Mouse (Mus musculus) embryonic fibroblast, embryonic 13.5 days (primary cell): ENCODE measurements at regions not wholly inside any gene's neighbourhood (a gene's known extent, or its start where the extent isn't known, plus 50 kb on each side); places are given as distances from the start of the nearest gene placed in this dataset.

Experiments used
- H3K27ac ChIP-seq: 2 replicates; pipeline ENCODE4 v1.5.1; 2012; ENCODE audit warnings: low read length, control low read depth, inconsistent platforms; ENCODE audit not compliant: insufficient read depth
- H3K4me1 ChIP-seq: 2 replicates; pipeline ENCODE4 v1.6.1; 2011; ENCODE audit warnings: low read length; ENCODE audit not compliant: control insufficient read depth, insufficient read depth
- H3K4me3 ChIP-seq: 2 replicates; pipeline ENCODE4 v1.5.1; 2011; ENCODE audit warnings: mild to moderate bottlenecking, control low read depth, low read length; ENCODE audit not compliant: insufficient read depth
- CTCF ChIP-seq: IDR thresholded peaks from 2 replicates; pipeline ENCODE4 v1.5.1; 2011; ENCODE audit warnings: mild to moderate bottlenecking, control low read depth, low read length, moderate library complexity, borderline replicate concordance; ENCODE audit not compliant: insufficient read depth
- POLR2A ChIP-seq: IDR thresholded peaks from 2 replicates; pipeline ENCODE4 v1.6.1; 2011; ENCODE audit warnings: low read depth, mild to moderate bottlenecking, control low read depth, low read length, moderate library complexity

DNA sequence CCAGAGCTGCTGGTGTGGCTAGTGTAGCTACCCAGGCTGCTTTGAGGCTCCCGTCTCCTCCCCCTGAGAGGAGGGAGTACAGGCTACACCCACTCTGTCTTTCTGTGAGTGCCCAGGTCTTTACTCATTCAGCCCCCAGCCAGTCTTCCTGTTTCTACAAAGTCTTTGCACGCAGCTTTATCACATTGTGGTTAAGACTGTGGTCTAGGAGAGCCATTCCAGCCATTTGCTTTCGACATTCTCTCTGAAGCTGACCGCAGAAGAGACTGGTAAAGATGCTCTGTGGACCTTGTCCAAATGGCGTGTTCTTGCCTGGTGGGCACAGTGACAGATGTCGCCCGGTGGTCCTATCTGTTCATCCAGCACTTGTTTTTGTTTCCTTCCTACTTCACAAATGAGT, 62.0 kb downstream of the Tpra1 start:
- Histone ChIP-seq H3K4me1 (peaks cover 32% of the 10 kb centered on the region), H3K27ac (peak overlapping the region; percentile 96), H3K4me3 (no peak overlapping the region)
- TF ChIP-seq CTCF (no peak), POLR2A (peak; percentile 20; the same call in 1 of the 2 replicates)

DNA sequence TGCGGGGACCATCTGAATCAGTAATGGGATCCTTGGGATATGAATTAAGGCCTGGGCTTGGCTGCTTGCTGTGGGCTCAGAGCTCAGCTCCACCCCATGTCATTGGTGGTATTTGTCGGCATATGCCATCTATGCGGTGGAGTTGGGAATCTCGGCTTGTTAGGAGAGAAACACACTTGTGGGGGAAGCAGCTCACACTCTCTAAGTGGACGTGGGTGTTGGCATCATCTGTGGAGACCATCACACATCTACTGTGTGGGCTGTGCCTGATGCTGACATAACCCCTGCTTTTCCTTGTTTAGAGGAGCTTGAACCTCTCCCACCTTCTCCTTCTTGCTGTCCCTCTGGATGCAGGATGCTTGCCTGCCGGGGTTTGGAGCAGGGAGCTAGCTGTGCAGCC, 62.9 kb downstream of the Tpra1 start:
- Histone ChIP-seq H3K4me3 (no peak overlapping the region), H3K4me1 (peaks cover 24% of the 10 kb centered on the region), H3K27ac (peak overlapping the region; percentile 59; the same call in 1 of the 2 replicates)
- TF ChIP-seq POLR2A (no peak), CTCF (no peak)

DNA sequence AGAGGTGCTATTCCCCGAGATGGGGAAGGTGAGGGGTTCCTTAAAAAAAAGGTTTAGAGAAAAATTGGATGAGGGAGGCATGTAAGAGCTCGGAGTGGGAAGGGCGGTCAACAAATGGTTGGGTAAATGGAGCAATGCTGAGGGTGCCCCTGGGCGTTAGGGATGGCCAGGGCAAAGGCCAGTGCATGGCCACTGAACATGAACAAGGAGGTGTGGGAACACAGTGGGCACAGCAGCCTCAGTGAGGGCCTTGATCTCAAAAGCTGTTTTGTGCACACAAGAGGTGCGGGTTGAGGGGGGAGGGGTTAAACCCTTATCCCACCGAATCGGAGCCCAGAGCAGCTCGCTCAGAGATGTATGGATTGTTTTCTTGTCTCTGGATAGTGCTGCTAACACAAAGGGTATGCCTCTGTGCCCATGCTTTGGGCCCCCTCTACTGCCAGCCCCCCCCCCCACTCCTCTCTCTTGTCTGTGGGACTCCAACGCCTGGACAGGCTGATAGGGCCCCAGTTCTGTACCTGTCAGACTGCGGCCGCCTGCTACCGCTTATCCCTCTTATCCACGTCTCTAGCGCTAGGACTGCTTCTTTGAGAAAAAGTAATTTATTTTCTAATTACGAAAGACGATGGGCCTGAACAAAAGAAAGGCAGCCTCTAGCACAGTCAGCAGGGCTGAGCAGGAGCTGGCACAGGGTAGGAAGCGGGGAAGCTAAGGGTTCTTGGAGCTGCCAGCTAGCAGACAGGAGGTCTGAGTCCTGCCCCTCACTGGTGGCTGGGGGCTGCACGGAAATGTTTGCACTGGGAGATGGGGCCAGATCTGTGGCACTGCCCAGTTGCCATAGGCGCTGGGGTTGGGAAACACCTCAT, 63.5 kb downstream of the Tpra1 start:
- H3K4me1 ChIP-seq: peaks cover 18% of the 10 kb centered on the region
- TF ChIP-seq CTCF (no peak), POLR2A (no peak)
- no peak overlapping the region for H3K4me3 ChIP-seq
- peak overlapping the region; percentile 59; the same call in 1 of the 2 replicates for H3K27ac ChIP-seq

DNA sequence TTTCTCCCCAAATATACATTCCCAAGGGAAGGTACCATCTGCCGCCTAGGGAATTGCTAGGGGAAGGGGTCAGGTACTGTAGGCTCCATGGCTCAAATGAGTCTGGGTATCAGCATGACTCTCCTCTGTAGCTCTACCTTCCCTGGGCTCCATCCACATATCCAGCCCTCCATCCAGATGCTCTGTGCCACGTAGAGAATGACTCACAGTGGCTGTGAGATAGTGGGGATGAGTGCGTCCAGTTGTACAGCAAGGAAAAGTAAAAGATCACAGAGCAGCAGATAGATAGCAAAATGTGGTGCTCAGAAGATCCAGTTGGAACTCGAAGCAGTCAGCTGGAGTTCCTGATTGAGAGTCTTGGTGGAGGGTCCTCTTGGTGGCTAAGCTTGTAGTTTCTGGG, 64.5 kb downstream of the Tpra1 start:
- no peak overlapping the region for H3K27ac ChIP-seq
- H3K4me3 ChIP-seq: no peak overlapping the region
- TF ChIP-seq POLR2A (no peak), CTCF (no peak)

DNA sequence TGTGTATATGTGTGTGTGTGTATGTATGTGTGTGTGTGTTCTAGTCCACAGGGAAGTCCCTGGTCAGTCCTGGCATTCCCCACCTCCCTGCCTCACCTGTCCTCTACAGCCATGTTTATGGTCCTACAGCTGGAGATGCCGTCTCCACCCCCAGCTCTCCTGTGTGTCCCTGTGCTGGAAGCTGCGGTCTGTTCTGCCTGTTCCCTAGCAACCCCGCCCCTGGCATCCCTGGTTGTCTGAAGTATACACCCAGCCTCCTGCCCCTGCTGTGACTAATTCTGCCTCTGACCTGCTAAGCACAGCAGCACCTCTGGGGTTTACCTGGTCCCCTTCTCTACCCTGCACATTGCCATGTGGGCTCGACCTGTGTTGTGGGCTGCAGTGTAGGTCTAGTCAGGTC, 66.8 kb downstream of the Tpra1 start:
- Histone ChIP-seq H3K4me1 (peaks cover 16% of the 10 kb centered on the region), H3K4me3 (no peak overlapping the region), H3K27ac (no peak overlapping the region)
- TF ChIP-seq CTCF (no peak), POLR2A (no peak)

More for the DNA sequence above, 64.5 kb downstream of the Tpra1 start:
- H3K4me1 ChIP-seq: peaks cover 16% of the 10 kb centered on the region

DNA sequence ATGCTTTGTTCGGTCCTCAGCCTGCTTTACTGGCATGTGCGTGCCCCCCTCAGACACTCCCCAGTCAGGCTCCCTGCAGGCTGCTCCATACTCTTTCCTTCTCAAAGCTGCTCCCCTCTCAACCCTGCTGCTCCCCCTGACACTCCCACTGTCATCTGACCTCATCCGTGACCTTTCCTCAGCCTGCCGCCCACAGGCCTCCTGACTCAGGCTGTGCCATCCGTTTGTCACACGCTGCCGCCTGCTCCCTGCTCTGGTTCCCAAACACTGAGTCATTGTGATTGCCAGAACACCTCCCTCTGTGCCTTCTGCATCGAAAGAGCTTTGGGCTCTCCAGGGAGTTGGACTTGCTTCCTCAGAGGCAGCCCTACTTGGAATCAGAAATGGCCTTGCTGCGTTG, 69.7 kb downstream of the Tpra1 start:
- no peak overlapping the region for H3K4me3 ChIP-seq
- TF ChIP-seq POLR2A (no peak; the same call in 1 of the 2 replicates), CTCF (no peak)
- peak overlapping the region; percentile 63 for H3K27ac ChIP-seq
- H3K4me1 ChIP-seq: peaks cover 16% of the 10 kb centered on the region; the same call in 1 of the 2 replicates

DNA sequence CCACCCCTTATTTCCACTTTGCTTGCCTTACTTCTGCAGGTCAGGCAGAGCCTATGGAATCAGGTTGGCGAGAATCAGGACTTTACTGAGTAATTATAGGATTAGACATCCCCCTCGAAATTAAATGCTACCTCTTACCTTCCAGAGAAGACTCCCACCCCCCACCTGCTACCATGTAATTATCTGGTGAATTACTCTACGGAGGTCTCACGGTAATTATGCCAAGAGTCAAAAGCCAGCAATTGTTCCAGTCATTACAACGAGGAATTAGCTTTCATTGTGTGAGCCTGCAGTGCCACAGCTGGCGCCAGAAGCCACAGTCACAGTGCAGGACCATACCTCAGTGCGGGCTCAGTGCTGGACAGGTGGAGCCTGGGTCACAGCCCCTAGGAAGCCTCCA, 72.4 kb downstream of the Tpra1 start:
- TF ChIP-seq CTCF (no peak), POLR2A (no peak)
- Histone ChIP-seq H3K4me1 (peaks cover 13% of the 10 kb centered on the region; the same call in 1 of the 2 replicates), H3K27ac (no peak overlapping the region), H3K4me3 (no peak overlapping the region)

DNA sequence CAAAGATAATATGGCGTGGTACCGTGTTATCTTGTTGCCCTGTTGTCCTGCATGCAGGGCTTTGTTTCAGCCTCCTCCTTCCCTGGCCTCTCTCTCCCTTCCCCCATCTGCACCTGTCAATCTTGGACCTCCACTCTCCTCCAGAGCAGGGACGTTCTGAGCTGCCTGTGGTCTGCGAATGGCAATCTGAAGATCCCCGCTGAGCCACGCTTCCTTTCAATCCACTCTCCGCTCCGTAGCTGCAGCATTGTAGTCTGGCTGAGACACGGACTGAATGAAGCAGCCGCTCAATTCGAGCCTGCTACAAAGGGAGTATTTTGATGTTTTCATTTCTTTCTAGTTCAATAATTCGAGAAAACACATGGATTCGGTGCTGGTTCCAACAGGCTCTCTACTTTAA, 74.5 kb downstream of the Tpra1 start:
- no peak overlapping the region for H3K27ac ChIP-seq
- H3K4me3 ChIP-seq: no peak overlapping the region
- TF ChIP-seq POLR2A (no peak), CTCF (no peak)
- H3K4me1 ChIP-seq: peaks cover 9% of the 10 kb centered on the region; the same call in 1 of the 2 replicates

DNA sequence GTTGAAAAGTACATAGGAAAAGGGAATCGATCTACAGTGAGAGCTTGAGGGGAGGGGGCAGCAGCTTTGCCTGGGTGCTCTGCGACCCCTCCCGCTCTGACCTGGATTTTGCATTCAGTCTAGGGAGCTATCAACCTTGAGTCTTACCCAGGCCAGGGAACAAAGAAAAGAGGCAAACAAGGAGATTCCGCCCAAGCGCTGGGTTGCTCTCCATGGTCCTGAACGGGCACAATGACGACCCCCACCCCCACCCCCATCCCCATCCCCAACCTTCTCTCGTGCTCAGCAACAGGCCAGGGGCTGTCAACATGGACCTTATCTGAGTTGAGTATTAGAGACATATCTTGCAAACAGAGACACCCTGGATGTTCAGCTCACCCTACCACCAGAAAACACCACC, 74.9 kb downstream of the Tpra1 start:
- Histone ChIP-seq H3K27ac (no peak overlapping the region), H3K4me1 (peaks cover 5% of the 10 kb centered on the region; the same call in 1 of the 2 replicates), H3K4me3 (no peak overlapping the region)
- no peak for TF ChIP-seq CTCF
- no peak for TF ChIP-seq POLR2A

DNA sequence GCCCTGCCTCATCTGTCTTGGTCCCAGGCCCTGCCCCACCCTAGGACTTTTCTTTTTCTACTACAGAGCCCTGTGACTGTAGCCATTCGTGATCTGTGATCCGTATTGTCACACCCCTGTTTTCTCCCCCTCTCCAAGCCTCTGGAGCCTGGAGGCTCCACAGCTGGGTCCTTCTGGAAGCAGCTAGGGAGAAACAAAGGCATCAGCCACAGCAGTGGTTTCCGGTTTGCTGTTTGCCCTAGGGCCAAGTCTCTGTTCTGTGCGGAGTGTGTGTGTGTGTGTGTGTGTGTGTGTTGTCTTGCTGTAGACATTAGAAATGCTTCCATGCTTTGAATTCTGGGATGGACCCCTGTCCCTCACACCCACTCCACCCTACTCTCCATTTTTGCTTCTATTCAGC, 76.9 kb downstream of the Tpra1 start:
- Histone ChIP-seq H3K4me3 (no peak overlapping the region), H3K4me1 (no peaks in the 10 kb centered on the region), H3K27ac (no peak overlapping the region)
- no peak for TF ChIP-seq CTCF
- TF ChIP-seq POLR2A: no peak
